Mouse (Mus musculus) neural tube, embryonic 13.5 days (tissue): ENCODE measurements around the gene Msh6. TPM values are rescaled to one million over a fixed set of nuclear protein-coding genes. Genes with fewer than 3 reads are reported as not detected.
A peak's percentile ranks its signal among the peaks of the same experiment; 100 is the strongest.
"Not testable (repeated sequence)": the region's sequence is repeated elsewhere in the genome, so short reads cannot be mapped to it uniquely, and the experiment has no call there.

Experiments used
- ATAC-seq: fragments of 200-750 bp; cut with Nextera tagmentation; 2 replicates; pipeline ENCODE4 v1.8.0; 2017; ENCODE audit warnings: low read depth, mild to moderate bottlenecking, moderate TSS enrichment, moderate library complexity
- H3K27ac ChIP-seq: fragments of 300-500 bp; sonication (generic); replicated peaks from 2 replicates; pipeline ENCODE4 v1.5.1; 2015; ENCODE audit warnings: moderate library complexity, mild to moderate bottlenecking, inconsistent platforms
- H3K27me3 ChIP-seq: fragments of 300-500 bp; sonication (generic); 2 replicates; pipeline ENCODE4 v1.6.1; 2015; ENCODE audit warnings: mild to moderate bottlenecking, inconsistent platforms
- H3K36me3 ChIP-seq: fragments of 300-500 bp; sonication (generic); 2 replicates; pipeline ENCODE4 v1.6.1; 2015; ENCODE audit warnings: mild to moderate bottlenecking, inconsistent platforms
- H3K4me1 ChIP-seq: fragments of 300-500 bp; sonication (generic); replicated peaks from 2 replicates; pipeline ENCODE4 v1.6.1; 2015; ENCODE audit warnings: inconsistent platforms
- H3K4me2 ChIP-seq: fragments of 300-500 bp; sonication (generic); 2 replicates; pipeline ENCODE4 v1.6.1; 2015; ENCODE audit warnings: inconsistent platforms, mild to moderate bottlenecking, moderate library complexity
- H3K4me3 ChIP-seq: fragments of 300-500 bp; sonication (generic); 2 replicates; pipeline ENCODE4 v1.5.1; 2015; ENCODE audit warnings: mild to moderate bottlenecking, inconsistent platforms
- H3K9ac ChIP-seq: fragments of 300-500 bp; sonication (generic); 2 replicates; pipeline ENCODE4 v1.6.1; 2015; ENCODE audit warnings: moderate library complexity, mild to moderate bottlenecking, inconsistent platforms
- H3K9me3 ChIP-seq: fragments of 300-500 bp; sonication (generic); 2 replicates; pipeline ENCODE4 v1.6.1; 2016; ENCODE audit warnings: inconsistent platforms
- WGBS: fragments of 180-500 bp; shearing (Covaris S2); methylation state at CpG from one replicate; pipeline ENCODE4 v1.1.7; 2015; 5-methylcytosine and 5-hydroxymethylcytosine counted together
- polyA plus RNA-seq: library from polyadenylated mRNA; unstranded; fragments of >200 nt; fragmentation: Nextera tagmentation; extraction: Ambion mirVana; gene quantifications from 2 replicates; pipeline ENCODE4 v1.2.1, GENCODE M21; 2015

Msh6 gene
- polyA plus RNA-seq, 1 experiment from 2014 or later = 28.3 TPM

DNA sequence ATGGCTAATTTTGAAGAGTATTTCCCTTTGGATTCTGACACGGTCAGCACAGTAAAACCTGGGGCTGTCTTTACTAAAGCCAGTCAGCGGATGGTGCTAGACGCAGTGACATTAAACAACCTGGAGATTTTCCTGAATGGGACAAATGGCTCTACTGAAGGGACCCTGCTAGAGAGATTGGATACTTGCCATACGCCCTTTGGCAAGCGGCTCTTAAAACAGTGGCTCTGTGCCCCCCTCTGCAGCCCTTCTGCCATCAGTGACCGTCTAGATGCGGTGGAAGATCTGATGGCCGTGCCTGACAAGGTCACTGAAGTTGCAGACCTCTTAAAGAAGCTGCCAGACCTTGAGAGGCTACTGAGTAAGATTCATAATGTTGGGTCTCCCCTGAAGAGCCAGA, 11.1 kb downstream of the Msh6 start:
- 82% methylated on average over 8 of the region's 8 CpGs for WGBS
- H3K36me3 ChIP-seq = peaks cover 94% of the 10 kb centered on the region
- no peak for ATAC-seq

DNA sequence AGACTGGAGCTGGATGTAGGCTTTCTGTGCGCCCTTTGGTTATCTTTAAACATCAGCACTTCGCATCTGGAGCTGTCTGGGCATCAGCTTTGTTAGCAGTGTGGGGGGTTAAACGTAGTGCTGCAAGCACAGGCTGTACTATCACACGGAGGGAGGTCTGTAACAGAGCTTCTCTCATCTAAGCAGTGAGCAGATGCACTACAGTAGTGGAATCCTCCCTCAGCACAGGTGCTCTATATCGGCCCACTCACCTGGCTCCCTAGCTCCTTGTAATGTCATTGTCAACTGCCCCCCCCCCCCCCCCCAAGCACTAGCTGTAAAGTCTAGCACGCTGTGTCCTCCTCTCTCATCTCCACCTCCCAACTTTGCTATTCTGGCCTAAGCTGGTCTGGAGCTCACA, 12.6 kb downstream of the Msh6 start:
- no peak overlapping the region for H3K4me2 ChIP-seq
- H3K4me1 ChIP-seq = no peaks in the 10 kb centered on the region; the same call in 1 of the 2 replicates
- H3K27ac ChIP-seq = no peak overlapping the region
- 82% methylated on average over 6 of the region's 6 CpGs for WGBS
- no peak overlapping the region for H3K4me3 ChIP-seq
- no peaks in the 10 kb centered on the region for H3K27me3 ChIP-seq
- H3K9me3 ChIP-seq = no peaks in the 10 kb centered on the region
- peaks cover 96% of the 10 kb centered on the region for H3K36me3 ChIP-seq
- ATAC-seq = 0 out of 2 replicates have a peak, but pooled peaks have one; percentile 50
- no peak overlapping the region for H3K9ac ChIP-seq

More for the DNA sequence above, 11.1 kb downstream of the Msh6 start:
- H3K4me3 ChIP-seq = no peak overlapping the region
- H3K9me3 ChIP-seq = no peaks in the 10 kb centered on the region
- no peak overlapping the region for H3K9ac ChIP-seq
- H3K27ac ChIP-seq = no peak overlapping the region
- H3K4me2 ChIP-seq = no peak overlapping the region
- H3K4me1 ChIP-seq = no peaks in the 10 kb centered on the region; the same call in 1 of the 2 replicates
- no peaks in the 10 kb centered on the region for H3K27me3 ChIP-seq

DNA sequence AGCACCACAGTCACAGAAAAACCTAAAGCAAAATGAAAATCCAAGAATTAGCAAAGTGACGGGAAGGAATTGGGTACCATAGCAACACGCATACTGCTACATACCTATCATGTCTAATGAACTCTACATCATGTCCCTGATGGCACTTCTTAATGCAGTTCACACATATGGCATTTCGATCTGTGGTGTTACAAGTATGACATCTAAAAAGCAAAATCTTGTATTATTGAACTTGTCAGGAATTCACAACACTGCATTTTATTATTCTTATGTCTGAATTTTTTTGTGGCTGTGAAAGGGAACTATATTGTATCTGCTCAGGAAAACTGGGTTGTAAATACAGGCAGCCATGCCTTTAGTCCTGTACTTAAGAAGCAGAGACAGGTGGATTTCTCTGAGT, 17.3 kb downstream of the Msh6 start:
- H3K9ac ChIP-seq = no peak overlapping the region
- H3K36me3 ChIP-seq = peaks cover 91% of the 10 kb centered on the region
- H3K4me3 ChIP-seq = no peak overlapping the region
- H3K9me3 ChIP-seq = no peaks in the 10 kb centered on the region
- no peak overlapping the region for H3K27ac ChIP-seq
- no peak for ATAC-seq
- no peaks in the 10 kb centered on the region for H3K27me3 ChIP-seq
- 88% methylated on average over 3 of the region's 3 CpGs for WGBS
- no peaks in the 10 kb centered on the region; the same call in 1 of the 2 replicates for H3K4me1 ChIP-seq
- no peak overlapping the region for H3K4me2 ChIP-seq

DNA sequence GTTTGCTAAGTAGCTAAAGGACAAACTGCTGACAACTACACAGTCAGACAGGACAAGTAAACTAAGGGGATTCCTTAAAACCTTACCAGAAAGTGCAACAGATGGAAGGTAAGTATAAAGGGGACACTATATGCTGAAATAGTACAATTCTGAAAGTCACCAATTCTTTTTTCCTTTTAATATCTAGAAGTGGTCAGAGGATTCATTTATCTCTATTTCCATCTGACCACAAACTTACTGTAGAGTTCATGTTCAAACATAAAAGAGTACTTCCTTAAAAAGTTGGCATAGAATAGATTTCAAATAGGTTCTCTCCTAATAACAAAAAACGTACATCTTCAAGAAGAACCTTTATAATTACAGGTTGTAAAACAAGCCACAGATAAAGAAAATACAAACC, 18.5 kb downstream of the Msh6 start:
- Histone ChIP-seq H3K36me3 (peaks cover 89% of the 10 kb centered on the region), H3K4me3 (no peak overlapping the region), H3K27me3 (no peaks in the 10 kb centered on the region), H3K27ac (no peak overlapping the region), H3K9me3 (no peaks in the 10 kb centered on the region), H3K4me2 (no peak overlapping the region), H3K4me1 (no peaks in the 10 kb centered on the region), H3K9ac (no peak overlapping the region)
- no peak for ATAC-seq
- 86% methylated on average over 1 of the region's 1 CpGs for WGBS

DNA sequence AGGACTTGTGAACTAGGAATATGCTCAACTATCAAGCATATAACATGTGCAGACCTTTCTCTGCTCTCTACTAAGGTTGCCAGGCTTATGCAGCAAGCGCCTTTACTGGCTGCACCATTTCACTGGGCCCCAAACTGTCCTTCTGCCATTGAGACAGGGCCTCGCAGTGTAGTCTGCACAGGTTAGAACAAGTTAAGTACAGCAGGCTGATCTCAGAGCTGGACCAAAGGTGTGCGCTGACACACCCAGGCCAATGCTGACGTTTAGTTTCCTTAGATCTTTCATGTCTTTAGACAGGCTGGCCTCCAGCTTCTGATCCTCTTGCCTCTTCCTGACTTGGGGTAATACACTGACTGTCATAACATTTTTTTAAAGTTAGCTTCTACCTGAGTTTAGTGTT, 22.9 kb downstream of the Msh6 start:
- H3K27ac ChIP-seq = no peak overlapping the region
- ATAC-seq = no peak
- no peak overlapping the region for H3K4me2 ChIP-seq
- no peak overlapping the region for H3K4me3 ChIP-seq
- no peaks in the 10 kb centered on the region for H3K4me1 ChIP-seq
- 93% methylated on average over 4 of the region's 4 CpGs for WGBS
- H3K36me3 ChIP-seq = peaks cover 86% of the 10 kb centered on the region
- H3K27me3 ChIP-seq = no peaks in the 10 kb centered on the region
- no peak overlapping the region for H3K9ac ChIP-seq
- H3K9me3 ChIP-seq = no peaks in the 10 kb centered on the region

DNA sequence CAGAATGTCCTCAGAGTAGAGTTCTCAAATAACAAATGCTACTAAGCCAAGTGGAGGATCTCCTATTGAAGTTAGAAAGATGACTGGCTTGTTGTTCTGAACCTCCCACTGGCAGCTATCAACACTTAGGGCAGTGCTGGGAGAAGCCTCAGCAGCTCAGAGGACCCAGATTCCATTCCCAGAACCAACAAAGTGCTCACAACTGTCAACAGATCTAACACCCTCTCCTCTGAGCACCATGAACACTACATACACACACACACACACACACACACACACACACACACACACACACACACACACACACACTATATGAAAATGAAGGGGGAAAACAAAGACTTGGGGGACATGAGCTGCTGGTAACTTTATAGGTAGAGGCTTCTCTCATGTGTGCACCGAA, 30.0 kb downstream of the Msh6 start:
- H3K9ac ChIP-seq = no peak overlapping the region

DNA sequence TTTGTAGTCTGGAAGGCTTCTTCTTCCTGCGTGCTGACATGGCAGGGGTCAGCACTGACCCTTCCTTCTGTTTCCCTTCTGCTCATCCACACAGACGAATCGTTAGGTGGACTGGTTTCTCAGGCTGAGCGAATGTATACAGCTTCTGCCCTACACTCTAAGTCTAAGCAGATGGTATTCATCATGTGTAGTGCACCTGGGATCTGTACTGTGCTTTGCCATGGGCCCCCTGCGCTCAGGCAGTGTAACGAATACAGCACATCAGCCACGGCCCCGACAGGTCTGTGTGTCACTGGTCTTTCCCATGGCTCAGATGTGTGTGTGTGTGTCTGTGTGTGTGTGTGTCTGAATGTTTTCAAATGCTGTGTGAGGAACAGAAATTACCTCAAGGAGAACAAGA, 32.1 kb downstream of the Msh6 start:
- Histone ChIP-seq H3K9ac (no peak overlapping the region), H3K27me3 (no peaks in the 10 kb centered on the region), H3K4me1 (no peaks in the 10 kb centered on the region), H3K4me2 (no peak overlapping the region), H3K27ac (no peak overlapping the region), H3K9me3 (no peaks in the 10 kb centered on the region), H3K36me3 (peaks cover 86% of the 10 kb centered on the region), H3K4me3 (no peak overlapping the region)
- 92% methylated on average over 8 of the region's 8 CpGs for WGBS
- ATAC-seq = no peak

More for the DNA sequence above, 30.0 kb downstream of the Msh6 start:
- no peak overlapping the region for H3K4me2 ChIP-seq
- no peak overlapping the region for H3K4me3 ChIP-seq
- WGBS = 94% methylated on average over 1 of the region's 1 CpGs
- H3K9me3 ChIP-seq = no peaks in the 10 kb centered on the region
- H3K27me3 ChIP-seq = no peaks in the 10 kb centered on the region
- ATAC-seq = no peak
- H3K27ac ChIP-seq = no peak overlapping the region
- peaks cover 83% of the 10 kb centered on the region for H3K36me3 ChIP-seq
- no peaks in the 10 kb centered on the region for H3K4me1 ChIP-seq

DNA sequence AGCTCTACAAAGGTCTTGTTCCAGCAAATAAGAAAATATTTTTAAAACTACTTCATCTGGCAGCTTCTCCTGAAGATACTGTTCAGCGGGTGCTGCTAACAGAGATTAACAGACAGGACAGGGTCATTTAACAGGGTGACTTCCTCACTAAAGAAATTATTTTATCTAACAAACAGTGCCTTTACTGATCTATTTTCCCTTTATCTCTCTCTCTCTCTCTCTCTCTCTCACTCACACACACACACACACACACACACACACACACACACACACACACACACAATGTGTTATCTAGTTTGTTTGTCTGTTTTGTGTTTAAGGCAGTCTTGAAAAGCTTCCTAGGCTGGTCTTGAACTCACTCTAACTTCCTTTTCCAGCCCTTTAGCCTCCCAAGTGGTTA, 39.6 kb downstream of the Msh6 start:
- Histone ChIP-seq H3K9ac (no peak overlapping the region), H3K9me3 (no peaks in the 10 kb centered on the region), H3K4me1 (no peaks in the 10 kb centered on the region), H3K36me3 (peaks cover 55% of the 10 kb centered on the region), H3K27me3 (no peaks in the 10 kb centered on the region), H3K4me3 (no peak overlapping the region), H3K27ac (no peak overlapping the region), H3K4me2 (no peak overlapping the region)
- 79% methylated on average over 1 of the region's 1 CpGs for WGBS
- no peak for ATAC-seq

DNA sequence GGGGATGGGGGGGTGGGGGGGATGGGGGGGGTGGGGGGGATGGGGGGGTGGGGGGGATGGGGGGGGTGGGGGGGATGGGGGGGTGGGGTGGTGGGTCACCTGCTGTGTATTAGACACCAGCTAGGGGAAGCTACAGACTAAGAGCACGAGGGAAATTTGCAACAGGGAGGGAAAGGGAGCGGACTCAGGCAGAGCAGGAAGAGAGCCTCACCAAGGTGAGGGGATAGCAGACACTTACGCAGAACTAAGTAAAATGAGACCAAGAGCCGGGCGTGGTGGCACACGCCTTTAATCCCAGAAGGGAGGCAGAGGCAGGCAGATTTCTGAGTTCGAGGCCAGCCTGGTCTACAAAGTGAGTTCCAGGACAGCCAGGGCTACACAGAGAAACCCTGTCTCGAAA, 41.2 kb downstream of the Msh6 start:
- not testable (repeated sequence) for H3K27me3 ChIP-seq, H3K4me2 ChIP-seq, ATAC-seq, H3K9me3 ChIP-seq, H3K27ac ChIP-seq, H3K4me1 ChIP-seq, H3K9ac ChIP-seq, H3K4me3 ChIP-seq
- peaks cover 41% of the 10 kb centered on the region for H3K36me3 ChIP-seq
- 90% methylated on average over 8 of the region's 8 CpGs for WGBS

DNA sequence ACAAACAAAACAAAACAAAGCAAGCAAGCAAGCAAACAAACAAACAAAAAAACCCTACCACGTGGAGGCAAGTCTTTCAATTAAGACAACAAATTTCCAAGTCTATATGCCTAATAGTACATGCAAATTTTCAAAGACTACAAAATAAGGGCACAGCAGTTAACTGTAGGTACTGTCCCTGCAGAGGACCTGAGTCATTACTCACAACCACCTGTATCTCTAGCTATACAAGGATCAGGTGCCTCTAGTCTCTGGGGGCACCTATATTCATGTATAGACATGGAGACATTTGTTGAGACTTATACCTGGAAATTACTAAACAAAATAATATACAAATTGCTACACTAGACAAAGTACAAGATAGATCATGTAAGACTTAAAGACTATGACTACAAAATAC, 49.1 kb downstream of the Msh6 start:
- no peak for ATAC-seq
- 89% methylated on average over 1 of the region's 1 CpGs for WGBS
- Histone ChIP-seq H3K4me1 (peaks cover 20% of the 10 kb centered on the region), H3K27me3 (no peaks in the 10 kb centered on the region), H3K9ac (no peak overlapping the region), H3K36me3 (no peaks in the 10 kb centered on the region), H3K4me3 (no peak overlapping the region), H3K9me3 (no peaks in the 10 kb centered on the region), H3K27ac (no peak overlapping the region), H3K4me2 (no peak overlapping the region)

DNA sequence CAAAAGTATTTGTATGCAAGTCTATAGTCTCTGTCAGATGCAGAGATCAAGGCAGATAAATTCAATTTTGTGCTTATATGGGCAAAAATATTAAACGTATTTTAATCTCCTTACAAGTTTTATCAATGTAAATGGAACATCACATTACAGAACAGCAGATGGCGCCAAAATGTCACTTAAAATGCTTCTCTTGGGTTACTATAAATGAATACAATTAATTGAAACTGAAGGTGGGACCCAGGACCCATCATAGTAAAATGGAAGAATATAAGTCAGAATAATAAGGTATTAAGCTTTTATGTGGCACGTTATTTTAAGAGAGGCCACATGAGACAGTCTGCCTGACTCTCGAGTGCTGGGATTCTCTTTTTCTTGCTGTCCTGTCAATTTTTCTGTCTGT, 50.4 kb downstream of the Msh6 start:
- H3K36me3 ChIP-seq = no peaks in the 10 kb centered on the region
- no peak overlapping the region for H3K4me2 ChIP-seq
- H3K4me3 ChIP-seq = no peak overlapping the region
- H3K27me3 ChIP-seq = no peaks in the 10 kb centered on the region
- H3K4me1 ChIP-seq = peaks cover 28% of the 10 kb centered on the region
- no peaks in the 10 kb centered on the region for H3K9me3 ChIP-seq
- no peak overlapping the region for H3K27ac ChIP-seq
- WGBS = 52% methylated on average over 4 of the region's 4 CpGs
- ATAC-seq = no peak
- H3K9ac ChIP-seq = no peak overlapping the region

DNA sequence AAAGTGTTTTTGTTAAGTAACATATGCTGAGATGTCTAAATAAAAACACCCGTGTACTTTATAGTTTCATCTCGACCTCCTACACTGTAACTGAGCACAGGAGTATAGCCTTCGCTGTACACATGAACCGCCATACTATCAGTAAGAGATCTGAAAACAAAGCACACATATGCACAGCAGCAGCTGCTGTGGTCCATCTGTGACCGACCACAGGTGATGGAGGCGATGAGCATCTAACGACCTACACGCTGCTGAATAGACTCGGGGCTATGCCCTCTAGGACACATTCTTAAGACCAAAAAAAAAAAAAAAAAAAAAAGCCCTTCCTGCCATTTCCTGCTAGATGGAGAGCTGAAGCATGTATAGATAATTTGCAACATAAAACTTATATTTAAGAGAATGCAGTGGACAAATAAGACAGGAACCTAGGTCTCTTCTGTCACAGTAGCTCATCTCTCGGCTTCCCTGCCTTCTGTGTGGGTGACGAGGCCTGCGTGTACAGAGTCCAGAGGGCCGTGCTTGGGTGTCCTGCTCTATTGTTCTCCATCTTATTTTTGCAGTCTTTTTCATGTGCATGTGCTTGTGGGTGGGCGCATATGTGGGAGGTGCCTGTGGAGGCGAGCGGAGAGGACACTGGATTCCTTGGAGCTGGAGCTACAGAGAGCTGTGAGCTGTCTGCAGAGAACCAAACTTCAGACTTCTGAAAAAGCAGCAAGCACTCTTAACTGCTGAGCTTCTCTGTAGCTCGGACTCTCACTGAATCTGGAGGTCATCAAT, 54.5 kb downstream of the Msh6 start:
- WGBS = 80% methylated on average over 17 of the region's 17 CpGs
- Histone ChIP-seq H3K9ac (no peak overlapping the region), H3K4me1 (peaks cover 33% of the 10 kb centered on the region), H3K9me3 (no peaks in the 10 kb centered on the region), H3K4me2 (no peak overlapping the region), H3K27ac (no peak overlapping the region), H3K36me3 (no peaks in the 10 kb centered on the region), H3K4me3 (no peak overlapping the region), H3K27me3 (no peaks in the 10 kb centered on the region)
- no peak for ATAC-seq

DNA sequence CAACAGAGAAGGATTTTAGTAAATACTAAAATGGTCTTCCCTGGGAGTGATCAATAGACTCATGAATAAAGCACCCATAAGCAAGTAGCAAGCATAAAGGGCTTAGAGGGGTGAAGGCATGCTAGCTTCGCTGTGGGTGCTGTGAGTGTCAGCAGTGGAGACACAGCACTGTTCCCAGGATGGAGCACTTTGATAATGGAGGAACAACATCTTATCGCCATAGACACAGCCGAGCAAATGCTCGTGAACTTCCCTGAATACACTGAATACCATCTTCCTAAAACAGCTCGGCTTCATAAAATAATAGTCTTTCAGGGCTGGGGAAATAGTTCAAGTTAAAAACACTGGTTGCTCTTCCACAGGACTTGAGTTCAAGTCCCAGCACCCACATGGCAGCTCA, 56.9 kb downstream of the Msh6 start:
- ATAC-seq = no peak
- Histone ChIP-seq H3K9ac (no peak overlapping the region), H3K36me3 (no peaks in the 10 kb centered on the region), H3K27me3 (no peaks in the 10 kb centered on the region), H3K4me2 (no peak overlapping the region), H3K4me1 (peaks cover 25% of the 10 kb centered on the region), H3K9me3 (no peaks in the 10 kb centered on the region), H3K27ac (no peak overlapping the region), H3K4me3 (no peak overlapping the region)
- WGBS = 91% methylated on average over 5 of the region's 5 CpGs
